Mouse (Mus musculus): ENCODE results near the gene Smpd1. TPM values are rescaled to one million over a fixed set of nuclear protein-coding genes. Genes with fewer than 3 reads are reported as not detected.

Smpd1 gene
- 39.9 and 60.4 TPM in 2 replicates for polyA plus RNA-seq (2016; fragmentation: Nextera tagmentation; extraction: Ambion mirVana)

DNA sequence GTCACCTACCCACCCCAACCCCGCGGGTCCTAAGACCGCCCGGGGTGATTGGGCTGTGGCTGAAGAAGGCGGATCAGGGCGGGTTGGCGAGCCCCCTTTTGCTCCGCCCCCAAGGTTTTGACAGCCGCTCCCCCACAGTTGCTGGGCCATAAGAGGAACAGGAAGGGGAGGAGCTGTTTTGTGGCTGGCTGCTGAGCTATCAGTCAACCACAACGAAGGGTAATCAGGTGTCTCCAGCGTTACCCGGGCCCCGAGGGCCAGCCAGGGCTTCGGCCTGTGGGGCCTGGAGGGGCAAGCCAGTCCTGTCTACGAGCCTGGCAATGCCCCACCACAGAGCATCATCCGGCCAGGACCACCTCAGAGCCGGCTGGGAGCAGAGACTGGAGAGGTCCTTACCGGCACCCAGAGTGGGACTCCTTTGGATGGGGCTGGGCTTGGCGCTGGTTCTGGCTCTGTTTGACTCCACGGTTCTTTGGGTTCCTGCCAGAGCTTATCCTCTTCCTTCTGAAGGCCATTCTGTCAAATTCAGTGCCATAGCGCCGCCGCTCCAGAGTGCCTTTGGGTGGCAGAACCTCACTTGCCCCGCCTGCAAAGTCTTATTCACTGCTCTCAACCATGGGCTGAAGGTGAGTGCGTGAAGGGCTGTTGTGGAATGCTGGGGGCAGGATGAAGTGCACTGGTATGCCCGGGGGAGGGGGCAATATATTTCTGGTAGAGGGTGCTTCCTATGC, at the start of gene Smpd1:
TSS of gene Smpd1 (plus strand) at position 149 of the 731 bp plus-strand sequence.
- Histone ChIP-seq H3K4me1 (peaks cover 15% of the 10 kb centered on the region), H3K27me3 (ENCODE audit: insufficient read depth, poor library complexity, severe bottlenecking) (no peaks in the 10 kb centered on the region), H3K4me3 (peak within 1 kb of the TSS; percentile 70), H3K9me3 (no peaks in the 10 kb centered on the region), H3K27ac (peak within 1 kb of the TSS; percentile 91), H3K36me3 (peaks cover 30% of the 10 kb centered on the region)
- WGBS, result 4% methylated on average over 26 of the region's 26 CpGs
- DNase-seq (ENCODE audit: low spot score), result peak; percentile 98

DNA sequence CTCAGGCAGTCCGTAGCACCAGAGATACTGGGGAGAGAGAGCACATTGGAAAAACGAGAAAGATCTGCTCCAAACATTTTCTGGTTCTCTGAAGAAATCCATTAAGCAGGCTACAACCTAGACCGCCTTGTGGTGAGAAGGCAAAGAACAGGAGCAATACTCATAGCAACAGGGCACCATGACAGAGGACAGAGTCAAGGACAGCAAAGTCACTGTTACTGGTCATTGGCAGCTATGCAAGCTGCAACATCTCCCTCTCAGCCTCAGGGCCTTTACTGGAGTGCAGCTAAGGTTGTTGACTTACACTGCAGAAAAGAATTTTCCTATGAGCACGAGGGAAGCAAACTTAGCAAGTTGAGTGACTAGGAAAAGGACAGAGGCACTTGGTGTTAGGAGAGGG, 46.9 kb upstream of the Smpd1 start:
- Histone ChIP-seq H3K27me3 (ENCODE audit: insufficient read depth, poor library complexity, severe bottlenecking) (0 out of 2 replicates have a peak, but pooled peaks cover 2% of the 10 kb centered on the region), H3K9me3 (no peaks in the 10 kb centered on the region), H3K36me3 (no peaks in the 10 kb centered on the region), H3K27ac (no peak overlapping the region), H3K4me3 (no peak overlapping the region), H3K4me1 (no peaks in the 10 kb centered on the region)
- no peak for DNase-seq (ENCODE audit: low spot score)
- WGBS, result 64% methylated on average over 4 of the region's 4 CpGs

- Histone ChIP-seq H3K27ac (no peak overlapping the region), H3K4me3 (no peak overlapping the region), H3K36me3 (no peaks in the 10 kb centered on the region), H3K9me3 (no peaks in the 10 kb centered on the region), H3K4me1 (no peaks in the 10 kb centered on the region; the same call in 1 of the 2 replicates), H3K27me3 (ENCODE audit: insufficient read depth, poor library complexity, severe bottlenecking) (0 out of 2 replicates have a peak, but pooled peaks cover 4% of the 10 kb centered on the region)
- WGBS, result 50% methylated on average over 5 of the region's 5 CpGs
- DNase-seq (ENCODE audit: low spot score), result no peak
Measured at GRCm38 (mm10) chr7:105510143-105510542, 44.0 kb upstream of the Smpd1 start.

DNA sequence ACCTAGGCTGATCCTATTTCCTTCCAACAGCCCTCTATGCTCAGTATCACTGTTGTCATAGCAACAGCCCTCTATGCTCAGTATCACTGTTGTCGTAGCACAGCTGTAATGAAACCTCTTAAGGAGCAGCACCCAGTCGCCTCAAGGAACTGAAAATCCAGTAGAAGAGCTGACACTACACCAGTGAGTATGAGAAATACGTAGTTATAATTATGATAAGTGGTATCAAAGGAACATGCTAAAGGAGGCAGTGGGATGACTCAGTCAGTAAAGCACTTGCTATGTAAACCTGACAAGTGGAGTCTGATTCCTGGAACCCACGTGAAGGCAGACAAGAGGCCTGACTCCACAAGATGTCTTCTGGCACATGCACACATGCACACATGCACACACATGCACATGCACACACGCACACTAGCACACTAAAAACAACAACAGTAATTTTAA, 40.3 kb upstream of the Smpd1 start:
- DNase-seq (ENCODE audit: low spot score), result no peak
- H3K27me3 ChIP-seq (ENCODE audit: insufficient read depth, poor library complexity, severe bottlenecking), result 0 out of 2 replicates have a peak, but pooled peaks cover 4% of the 10 kb centered on the region
- no peak overlapping the region for H3K4me3 ChIP-seq
- H3K27ac ChIP-seq, result no peak overlapping the region
- no peaks in the 10 kb centered on the region for H3K36me3 ChIP-seq
- no peaks in the 10 kb centered on the region for H3K9me3 ChIP-seq
- WGBS, result 52% methylated on average over 5 of the region's 5 CpGs
- no peaks in the 10 kb centered on the region; the same call in 1 of the 2 replicates for H3K4me1 ChIP-seq

DNA sequence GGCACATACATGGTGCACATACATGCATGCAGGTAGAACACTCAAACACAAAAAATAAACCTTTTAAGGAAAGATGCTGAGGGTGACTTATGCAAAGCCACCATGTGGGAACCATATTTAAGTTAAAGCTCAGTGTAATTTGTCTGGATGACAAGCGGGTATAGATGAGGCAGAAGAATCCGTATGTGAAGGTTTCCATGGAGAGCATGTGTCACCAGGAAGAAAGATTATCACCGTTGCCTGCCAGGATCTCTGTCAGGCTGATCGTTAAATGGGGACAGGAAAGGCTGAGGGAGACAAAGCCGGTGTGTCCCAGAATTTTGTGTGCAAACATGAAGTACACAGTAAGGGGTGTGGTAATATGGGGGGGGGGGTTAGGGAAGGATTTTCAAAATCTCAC, 39.6 kb upstream of the Smpd1 start:
- Histone ChIP-seq H3K27ac (no peak overlapping the region), H3K4me1 (no peaks in the 10 kb centered on the region; the same call in 1 of the 2 replicates), H3K4me3 (no peak overlapping the region), H3K9me3 (no peaks in the 10 kb centered on the region), H3K36me3 (no peaks in the 10 kb centered on the region), H3K27me3 (ENCODE audit: insufficient read depth, poor library complexity, severe bottlenecking) (0 out of 2 replicates have a peak, but pooled peaks cover 4% of the 10 kb centered on the region)
- 52% methylated on average over 5 of the region's 5 CpGs for WGBS
- DNase-seq (ENCODE audit: low spot score), result no peak

DNA sequence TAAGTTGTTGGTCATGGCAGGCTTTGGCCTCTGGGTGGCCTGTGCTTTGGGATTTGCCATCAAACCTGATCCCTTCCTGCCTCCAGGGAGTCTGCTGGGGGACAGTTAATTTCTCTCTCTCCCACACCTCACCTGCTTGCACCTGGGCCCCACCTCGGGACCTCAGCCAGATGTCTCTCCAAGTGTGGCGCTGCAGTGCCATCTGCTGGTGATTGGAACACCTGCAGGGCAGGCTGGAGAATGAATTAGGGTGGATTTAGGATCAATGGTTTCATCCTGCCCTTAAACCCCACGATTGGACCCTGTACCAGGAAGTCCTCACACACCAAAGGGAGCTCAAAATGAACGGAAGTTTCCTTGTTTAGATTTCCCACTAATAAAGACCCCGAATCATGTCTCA, 39.0 kb upstream of the Smpd1 start:
- Histone ChIP-seq H3K9me3 (no peaks in the 10 kb centered on the region), H3K27ac (no peak overlapping the region), H3K36me3 (no peaks in the 10 kb centered on the region), H3K4me3 (no peak overlapping the region), H3K4me1 (peaks cover 2% of the 10 kb centered on the region; the same call in 1 of the 2 replicates), H3K27me3 (ENCODE audit: insufficient read depth, poor library complexity, severe bottlenecking) (0 out of 2 replicates have a peak, but pooled peaks cover 4% of the 10 kb centered on the region)
- DNase-seq (ENCODE audit: low spot score), result no peak
- 9% methylated on average over 5 of the region's 5 CpGs for WGBS

- H3K4me3 ChIP-seq, result no peak overlapping the region
- no peak overlapping the region for H3K27ac ChIP-seq
- peaks cover 3% of the 10 kb centered on the region; the same call in 1 of the 2 replicates for H3K4me1 ChIP-seq
- no peaks in the 10 kb centered on the region for H3K36me3 ChIP-seq
- WGBS, result 38% methylated on average over 9 of the region's 9 CpGs
- DNase-seq (ENCODE audit: low spot score), result no peak
- no peaks in the 10 kb centered on the region for H3K9me3 ChIP-seq
- 0 out of 2 replicates have a peak, but pooled peaks cover 4% of the 10 kb centered on the region for H3K27me3 ChIP-seq (ENCODE audit: insufficient read depth, poor library complexity, severe bottlenecking)
Measured at GRCm38 (mm10) chr7:105516669-105517360, 37.3 kb upstream of the Smpd1 start.

DNA sequence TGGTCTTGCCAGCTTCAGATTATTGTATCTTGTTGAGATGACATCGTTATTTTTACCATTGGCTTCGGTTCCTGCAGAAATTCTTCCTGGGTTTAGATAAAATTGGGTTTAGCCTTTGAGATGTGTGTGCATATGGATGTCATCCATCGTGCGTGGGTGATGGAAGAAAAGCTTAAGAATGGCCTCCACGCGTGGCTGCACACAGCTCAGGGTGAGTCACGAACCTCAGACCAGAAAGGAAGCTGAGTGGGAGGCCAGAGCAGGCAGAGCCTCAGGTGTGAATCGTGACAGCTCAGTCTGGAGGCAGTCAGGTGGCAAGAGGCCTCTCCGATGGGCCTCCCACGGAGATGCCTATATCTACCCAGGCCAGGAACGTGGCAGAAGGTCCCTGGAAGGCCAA, 34.8 kb upstream of the Smpd1 start:
- Histone ChIP-seq H3K36me3 (no peaks in the 10 kb centered on the region), H3K27me3 (ENCODE audit: insufficient read depth, poor library complexity, severe bottlenecking) (no peaks in the 10 kb centered on the region), H3K4me1 (peaks cover 3% of the 10 kb centered on the region; the same call in 1 of the 2 replicates), H3K27ac (no peak overlapping the region), H3K4me3 (no peak overlapping the region), H3K9me3 (no peaks in the 10 kb centered on the region)
- 73% methylated on average over 11 of the region's 11 CpGs for WGBS
- no peak for DNase-seq (ENCODE audit: low spot score)

DNA sequence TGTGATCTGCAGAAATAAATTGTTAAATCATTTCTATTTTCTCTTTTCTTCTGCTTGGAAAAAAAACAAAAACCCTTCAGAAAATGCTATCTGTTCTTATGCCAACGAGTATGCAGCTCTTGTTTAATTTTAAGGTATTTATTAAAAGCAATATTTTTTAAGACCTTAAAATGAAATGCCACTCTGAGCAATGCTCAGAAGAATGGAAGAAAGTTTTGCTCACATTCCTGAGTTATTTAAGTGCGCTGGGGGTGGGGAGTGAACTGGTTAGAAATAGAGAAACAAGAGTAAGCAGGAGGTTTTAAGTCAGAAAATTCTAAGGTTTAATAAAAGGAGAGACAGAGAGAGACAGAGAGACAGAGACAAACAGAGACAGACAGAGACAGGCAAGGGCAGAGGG, 34.4 kb upstream of the Smpd1 start:
- Histone ChIP-seq H3K36me3 (no peaks in the 10 kb centered on the region), H3K27ac (no peak overlapping the region), H3K9me3 (no peaks in the 10 kb centered on the region), H3K27me3 (ENCODE audit: insufficient read depth, poor library complexity, severe bottlenecking) (no peaks in the 10 kb centered on the region), H3K4me1 (peaks cover 3% of the 10 kb centered on the region; the same call in 1 of the 2 replicates), H3K4me3 (no peak overlapping the region)
- DNase-seq (ENCODE audit: low spot score), result no peak
- 78% methylated on average over 2 of the region's 2 CpGs for WGBS

DNA sequence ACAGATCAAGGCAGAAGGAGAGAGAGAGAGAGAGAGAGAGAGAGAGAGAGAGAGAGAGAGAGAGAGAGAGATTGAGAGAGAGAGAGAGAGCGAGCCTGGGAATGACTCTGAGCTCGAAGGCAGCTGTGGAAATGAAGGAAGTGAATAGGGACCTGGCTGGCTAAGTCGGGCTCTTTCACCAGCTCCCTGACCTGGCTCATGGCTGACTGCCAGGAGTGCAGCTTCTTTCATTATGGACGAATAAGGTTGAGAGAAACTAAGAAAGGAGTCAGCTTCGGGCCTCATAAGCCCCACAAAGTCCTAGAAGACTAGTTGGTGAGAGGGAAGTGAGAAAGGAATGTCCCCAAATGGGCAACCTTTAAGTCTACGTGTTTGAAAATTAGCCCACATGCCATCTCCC, 34.0 kb upstream of the Smpd1 start:
- Histone ChIP-seq H3K27ac (no peak overlapping the region), H3K27me3 (ENCODE audit: insufficient read depth, poor library complexity, severe bottlenecking) (no peaks in the 10 kb centered on the region), H3K4me3 (no peak overlapping the region), H3K36me3 (no peaks in the 10 kb centered on the region), H3K4me1 (peaks cover 3% of the 10 kb centered on the region; the same call in 1 of the 2 replicates), H3K9me3 (no peaks in the 10 kb centered on the region)
- DNase-seq (ENCODE audit: low spot score), result no peak
- WGBS, result 44% methylated on average over 6 of the region's 6 CpGs

DNA sequence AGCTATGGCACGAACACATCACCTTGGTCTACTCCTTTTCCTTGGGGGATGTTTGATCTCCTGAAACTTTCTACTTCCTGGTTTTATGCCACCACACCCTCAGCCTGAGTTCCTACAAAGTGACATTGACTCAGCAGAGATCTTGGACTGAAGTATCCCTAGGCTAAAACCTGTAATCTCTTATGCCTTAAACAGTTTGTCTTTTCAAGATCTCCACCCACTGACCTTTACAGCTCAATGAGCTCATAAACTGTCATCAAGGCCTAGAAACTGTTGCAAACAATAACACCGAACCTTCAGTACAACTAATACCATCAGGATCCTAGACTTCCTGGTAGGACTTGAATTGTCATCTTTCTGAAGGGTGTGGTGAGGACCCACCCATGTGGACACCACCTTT, 29.9 kb upstream of the Smpd1 start:
- H3K4me1 ChIP-seq, result 0 out of 2 replicates have a peak, but pooled peaks cover 3% of the 10 kb centered on the region
- H3K27me3 ChIP-seq (ENCODE audit: insufficient read depth, poor library complexity, severe bottlenecking), result no peaks in the 10 kb centered on the region
- H3K9me3 ChIP-seq, result no peaks in the 10 kb centered on the region
- DNase-seq (ENCODE audit: low spot score), result no peak
- no peaks in the 10 kb centered on the region for H3K36me3 ChIP-seq
- H3K27ac ChIP-seq, result no peak overlapping the region
- no peak overlapping the region for H3K4me3 ChIP-seq
- WGBS, result 83% methylated on average over 2 of the region's 2 CpGs

- WGBS, result 64% methylated on average over 1 of the region's 1 CpGs
- Histone ChIP-seq H3K36me3 (no peaks in the 10 kb centered on the region), H3K27me3 (ENCODE audit: insufficient read depth, poor library complexity, severe bottlenecking) (no peaks in the 10 kb centered on the region), H3K27ac (no peak overlapping the region), H3K4me3 (no peak overlapping the region), H3K4me1 (no peaks in the 10 kb centered on the region), H3K9me3 (no peaks in the 10 kb centered on the region)
- no peak for DNase-seq (ENCODE audit: low spot score)
Measured at GRCm38 (mm10) chr7:105527306-105527937, 26.7 kb upstream of the Smpd1 start.

- DNase-seq (ENCODE audit: low spot score), result no peak
- Histone ChIP-seq H3K4me1 (no peaks in the 10 kb centered on the region), H3K9me3 (no peaks in the 10 kb centered on the region), H3K4me3 (no peak overlapping the region), H3K36me3 (no peaks in the 10 kb centered on the region), H3K27me3 (ENCODE audit: insufficient read depth, poor library complexity, severe bottlenecking) (no peaks in the 10 kb centered on the region), H3K27ac (no peak overlapping the region)
- 65% methylated on average over 4 of the region's 4 CpGs for WGBS
Measured at GRCm38 (mm10) chr7:105528094-105528493, 26.1 kb upstream of the Smpd1 start.

Measured in heart, embryonic 10.5 days (tissue).